In the genomic region with DNA sequence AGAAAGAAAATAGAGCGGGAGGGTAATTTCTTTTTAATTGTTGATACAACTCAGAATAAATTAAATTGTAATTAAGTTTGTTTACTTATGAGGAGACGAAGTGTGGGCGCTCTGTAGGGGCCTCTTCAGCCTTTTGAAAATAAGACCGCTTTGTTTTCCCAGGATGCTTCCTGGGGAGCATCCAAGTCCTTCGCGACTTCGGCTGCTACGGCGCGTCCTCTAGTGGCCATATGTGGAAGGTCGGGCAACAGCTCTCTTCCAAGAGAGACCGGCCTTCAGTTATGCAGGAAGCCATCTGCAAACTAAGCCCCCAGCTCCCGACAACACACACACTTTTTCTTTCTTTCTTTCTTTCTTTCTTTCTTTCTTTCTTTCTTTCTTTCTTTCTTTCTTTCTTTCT, we compare ENCODE assay signal across 8 mouse cellular contexts. TPM values are rescaled to one million over a fixed set of nuclear protein-coding genes. Genes with fewer than 3 reads are reported as not detected.
DNase-seq lines count a peak whose midpoint lies in the region; ATAC-seq and TF ChIP-seq lines count a peak whose summit lies in the region.

No protein-coding gene starts in this region.

- H3K4me3 ChIP-seq in G1E (ENCODE audit: low read depth, low read length) = no peak overlapping the region
- H3K4me3 ChIP-seq in cerebellum, adult 2 months (replicated peaks; ENCODE audit: insufficient read depth, low read depth, low read length) = no peak overlapping the region
- H3K4me3 ChIP-seq in hindbrain, embryonic 13.5 days = peak overlapping the region; percentile 7; the same call in 1 of the 2 replicates

- peak overlapping the region; percentile 36 for H3K4me2 ChIP-seq in hindbrain, embryonic 13.5 days

- TF ChIP-seq POLR2A in cerebellum, adult 2 months (IDR thresholded peaks at IDR 0.05; ENCODE audit: borderline replicate concordance, insufficient read depth, low read length) = no peak

- ATAC-seq in G1E (ENCODE audit: extremely low read depth, insufficient number of reproducible peaks, low FRiP score, poor library complexity, severe bottlenecking) = peak; percentile 54; the same call in 1 of the 2 replicates
- ATAC-seq in hindbrain, embryonic 13.5 days (ENCODE audit: low FRiP score) = peak; percentile 71

- H3K36me3 ChIP-seq in G1E (replicated peaks) = no peaks in the 10 kb centered on the region
- no peaks in the 10 kb centered on the region for H3K36me3 ChIP-seq in hindbrain, embryonic 13.5 days

- H3K9me3 ChIP-seq in G1E (replicated peaks) = 0 out of 2 replicates have a peak, but pooled peaks cover 2% of the 10 kb centered on the region
- H3K9me3 ChIP-seq in hindbrain, embryonic 13.5 days = peaks cover 5% of the 10 kb centered on the region

- no peak overlapping the region; the same call in 1 of the 2 replicates for H3K27ac ChIP-seq in cerebellum, adult 2 months (ENCODE audit: insufficient read depth, low read length)
- no peak overlapping the region for H3K27ac ChIP-seq in hindbrain, embryonic 13.5 days

- DNase-seq in G1E (ENCODE audit: low spot score) = peak; percentile 59
- DNase-seq in cerebellum, adult 2 months = peak; percentile 86 to 92
- DNase-seq in frontal cortex, adult 2 months (ENCODE audit: extremely low spot score in 1 of 2, low spot score in 1 of 2) = peak; percentile 23 to 90
- peak; percentile 76 to 92 for DNase-seq in layer of hippocampus, postnatal 25 days (ENCODE audit: extremely low spot score in 1 of 2, low spot score in 1 of 2)
- peak; percentile 86 for DNase-seq in lung, postnatal 36 days
- DNase-seq in retina, postnatal 7 days (ENCODE audit: low read depth, low spot score) = peak; percentile 60
- DNase-seq in urinary bladder, adult 18-20 months (ENCODE audit: low spot score in 2 of 2) = peak; percentile 60 to 61

- peaks cover 13% of the 10 kb centered on the region for H3K4me1 ChIP-seq in G1E (ENCODE audit: insufficient read depth, low read depth, low read length)
- H3K4me1 ChIP-seq in cerebellum, adult 2 months (ENCODE audit: control insufficient read depth, insufficient read depth, low read length) = peaks cover 5% of the 10 kb centered on the region
- peaks cover 7% of the 10 kb centered on the region for H3K4me1 ChIP-seq in hindbrain, embryonic 13.5 days (replicated peaks)

- TF ChIP-seq CTCF in G1E (IDR thresholded peaks at IDR 0.05; ENCODE audit: low read depth, low read length) = peak; percentile 49
- TF ChIP-seq CTCF in cerebellum, adult 2 months (IDR thresholded peaks at IDR 0.05; ENCODE audit: borderline replicate concordance, insufficient read depth, low read depth, low read length) = peak; percentile 92

- peaks cover 3% of the 10 kb centered on the region; the same call in 1 of the 2 replicates for H3K27me3 ChIP-seq in G1E (ENCODE audit: insufficient read depth, low read length)
- no peaks in the 10 kb centered on the region for H3K27me3 ChIP-seq in cerebellum, adult 2 months (ENCODE audit: control insufficient read depth, insufficient read depth, low read length)
- H3K27me3 ChIP-seq in hindbrain, embryonic 13.5 days = peaks cover 3% of the 10 kb centered on the region; the same call in 1 of the 2 replicates

- WGBS in cerebellum, adult 2 months = under 1% methylated on average over 13 of the region's 13 CpGs
- WGBS in hindbrain, embryonic 13.5 days = under 1% methylated on average over 13 of the region's 13 CpGs

- no peak overlapping the region for H3K9ac ChIP-seq in hindbrain, embryonic 13.5 days

RNA-seq across cellular contexts. Expression of a gene that starts 54.1 kb away (rescaled TPM):
- total RNA-seq in G1E (2014; fragmentation: Nextera tagmentation) (121 and 138 TPM in 2 replicates), G1E (2017) (49.8 and 53.5 TPM in 2 replicates)
- 19.9 and 24.2 TPM in 2 replicates for polyA plus RNA-seq in G1E (2012)
- 118 and 139 TPM in 2 replicates for polyA plus RNA-seq in cerebellum, adult 2 months (2012; rRNA removed)
- 47.3 and 68.9 TPM in 2 replicates for polyA plus RNA-seq in frontal cortex, adult 2 months (2012; rRNA removed)
- polyA plus RNA-seq in hindbrain, embryonic 13.5 days (2015; fragmentation: Nextera tagmentation; extraction: Ambion mirVana) = 20.7 and 21.5 TPM in 2 replicates
- total RNA-seq in layer of hippocampus, postnatal 25 days (2021) = 10 to 100 TPM; 60.3 to 82.2 TPM
